Mouse (Mus musculus): Measurements from ENCODE around the gene Ppfibp1.

Gene Ppfibp1

DNA sequence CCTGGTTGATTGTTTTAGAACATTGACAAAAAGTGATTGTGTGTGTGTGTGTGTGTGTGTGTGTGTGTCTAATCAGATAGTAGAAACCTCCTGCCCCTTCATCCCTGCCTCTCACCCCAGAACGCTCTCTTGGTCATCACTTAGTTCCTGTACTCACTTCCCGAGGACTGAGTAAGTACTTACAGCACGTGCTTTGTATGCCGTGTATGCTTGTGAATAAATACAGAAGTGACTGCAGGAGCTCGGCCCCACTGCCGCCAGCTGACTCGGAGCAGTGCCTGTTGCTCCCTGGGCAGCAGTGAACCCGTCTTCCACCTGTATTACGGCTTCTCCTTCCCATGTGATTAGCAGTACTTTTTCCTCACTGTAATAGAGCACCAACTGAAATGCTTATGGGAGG, 164.2 kb downstream of the Ppfibp1 start:
- no peak for DNase-seq

DNA sequence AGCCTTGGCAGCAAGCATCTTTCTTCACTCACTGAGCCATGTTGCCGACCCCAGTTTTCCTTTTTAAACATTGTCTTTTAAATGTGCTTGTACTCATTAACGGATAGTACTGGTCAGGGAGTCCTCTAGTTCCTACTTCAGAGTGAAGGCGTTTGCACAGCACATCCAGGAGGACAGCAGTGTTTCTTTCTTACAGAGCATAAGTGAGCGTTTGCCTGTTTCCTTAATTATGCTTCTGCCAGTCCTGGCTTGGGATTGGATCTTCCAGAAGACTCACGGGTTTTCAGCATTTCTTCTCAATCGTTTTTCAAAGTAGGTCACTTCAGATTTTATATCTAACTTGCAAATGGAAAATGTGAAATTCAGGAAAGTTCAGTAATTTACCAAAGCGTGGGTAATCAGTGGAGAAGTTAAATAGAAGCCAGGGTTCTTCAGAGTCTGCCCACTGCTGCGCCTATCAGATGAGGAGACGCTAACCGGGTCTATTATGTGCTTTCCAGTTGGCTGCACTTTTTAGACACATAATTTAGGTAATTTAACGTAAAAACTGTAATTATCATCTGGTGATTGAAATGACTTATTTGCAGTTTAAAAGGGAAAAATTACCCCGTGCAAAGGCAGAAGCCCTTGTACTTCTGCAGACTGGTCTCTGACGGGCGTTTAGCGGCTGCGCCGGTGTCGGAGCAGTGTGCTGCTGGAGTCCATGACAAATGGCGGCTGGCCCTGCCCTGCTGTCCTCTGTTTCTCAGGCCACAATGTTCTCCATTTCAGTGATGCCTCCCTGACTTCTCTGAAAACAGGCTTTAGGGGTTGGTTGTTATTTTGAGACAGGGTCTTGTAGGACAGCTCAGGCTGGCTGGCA, 165.7 kb downstream of the Ppfibp1 start:
- no peak for DNase-seq

DNA sequence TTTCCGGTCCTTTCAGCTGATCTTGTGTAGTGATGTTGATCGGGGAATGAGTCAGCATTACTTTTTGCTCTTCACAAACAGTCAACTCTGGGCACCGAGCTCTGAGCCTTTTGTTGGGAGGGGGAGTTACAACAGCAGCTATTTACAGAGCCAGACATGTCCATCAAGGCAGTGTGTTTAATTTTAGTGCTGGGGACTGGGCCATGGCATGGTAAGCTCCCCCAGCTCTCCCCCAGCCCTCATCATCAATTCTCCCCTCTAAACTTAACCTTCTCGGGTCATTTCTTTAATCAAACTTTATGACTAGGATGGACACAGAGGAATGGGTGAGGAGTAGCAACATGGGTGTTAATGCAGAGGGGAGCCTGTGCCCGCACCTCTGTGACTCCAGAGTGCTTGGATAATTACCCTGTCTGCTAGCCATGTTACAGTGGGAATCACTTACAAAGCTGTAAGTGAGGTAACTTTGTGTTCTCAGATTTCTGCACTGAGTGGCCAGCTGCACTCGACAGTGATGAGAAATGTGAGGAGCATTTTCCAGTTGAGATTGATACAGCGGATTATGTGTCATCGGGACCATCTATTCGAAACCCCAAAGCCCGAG, 167.2 kb downstream of the Ppfibp1 start:
- no peak for DNase-seq

DNA sequence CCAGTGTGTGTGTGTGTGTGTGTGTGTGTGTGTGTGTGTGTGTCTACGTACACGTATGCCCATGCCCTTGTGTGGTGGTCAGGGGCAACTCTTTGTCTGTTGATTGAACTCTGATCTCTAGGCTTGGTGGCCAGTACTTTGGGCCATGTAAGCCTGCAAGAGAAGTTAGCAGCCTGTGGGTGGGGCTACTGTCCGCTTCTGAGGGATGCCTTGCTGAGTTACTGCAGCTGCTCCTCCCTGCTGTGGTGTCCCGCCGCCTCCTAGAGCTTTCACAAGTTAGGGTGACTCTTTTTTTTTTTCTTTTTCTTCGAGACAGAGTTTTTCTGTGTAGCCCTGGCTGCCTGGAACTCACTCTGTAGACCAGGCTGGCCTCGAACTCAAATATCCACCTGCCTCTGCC, 171.0 kb downstream of the Ppfibp1 start:
- DNase-seq: no peak

DNA sequence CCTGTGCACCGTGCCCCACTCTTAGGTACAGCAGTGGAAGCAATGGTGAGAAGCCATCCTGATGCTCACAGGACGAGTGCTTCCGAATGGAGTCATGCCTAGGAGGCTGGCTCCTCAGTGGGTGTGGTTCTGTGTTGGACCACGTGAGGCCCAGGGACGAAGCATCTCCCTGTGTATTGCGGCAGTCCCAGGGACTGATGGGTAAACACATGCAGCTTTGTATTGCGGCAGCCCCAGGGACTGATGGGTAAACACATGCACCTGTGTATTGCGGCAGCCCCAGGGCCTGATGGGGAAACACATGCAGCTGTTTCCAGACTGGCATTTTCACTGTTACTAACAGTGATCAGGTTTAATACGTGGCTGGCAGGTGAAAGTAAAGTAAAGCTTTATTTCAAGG, 173.3 kb downstream of the Ppfibp1 start:
- no peak for DNase-seq

DNA sequence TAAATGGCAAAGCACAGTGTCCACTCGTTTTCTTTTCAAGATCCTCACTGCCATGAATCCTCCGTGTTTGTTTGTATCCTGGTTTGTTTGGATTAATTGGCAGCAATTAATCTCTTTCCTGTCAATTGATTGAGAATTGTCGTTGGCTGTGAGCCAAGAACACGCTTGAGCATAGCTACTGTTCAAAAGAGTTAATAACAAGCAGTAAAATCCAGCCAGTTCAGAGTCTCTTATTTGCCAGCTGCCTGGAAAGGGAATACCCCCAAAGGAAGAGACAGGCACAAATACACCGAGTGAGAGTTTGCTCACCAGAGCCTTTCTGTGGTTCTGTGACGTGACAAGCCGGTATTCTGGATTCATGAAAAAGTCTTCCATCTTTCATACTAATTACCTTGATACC, 173.7 kb downstream of the Ppfibp1 start:
- no peak for DNase-seq

DNA sequence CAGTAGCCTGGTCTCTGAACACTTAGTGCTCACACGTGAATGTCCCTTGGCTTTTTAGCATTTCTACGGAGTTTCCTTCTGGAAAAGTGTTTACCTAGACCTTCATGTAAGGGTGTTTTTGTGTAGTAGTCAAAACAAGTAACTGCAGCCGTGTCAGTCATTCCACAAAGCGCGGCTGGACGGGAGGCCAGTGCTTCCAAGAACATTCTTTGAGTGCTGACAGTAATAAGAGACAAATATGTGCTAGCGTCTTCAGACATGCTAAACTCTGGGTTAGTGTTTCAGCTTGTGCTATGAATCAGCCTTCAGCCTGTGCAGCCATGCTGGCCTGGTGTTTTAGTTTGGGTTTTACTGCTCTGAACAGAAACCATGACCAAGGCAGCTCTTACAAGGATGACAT, 174.4 kb downstream of the Ppfibp1 start:
- DNase-seq: no peak

DNA sequence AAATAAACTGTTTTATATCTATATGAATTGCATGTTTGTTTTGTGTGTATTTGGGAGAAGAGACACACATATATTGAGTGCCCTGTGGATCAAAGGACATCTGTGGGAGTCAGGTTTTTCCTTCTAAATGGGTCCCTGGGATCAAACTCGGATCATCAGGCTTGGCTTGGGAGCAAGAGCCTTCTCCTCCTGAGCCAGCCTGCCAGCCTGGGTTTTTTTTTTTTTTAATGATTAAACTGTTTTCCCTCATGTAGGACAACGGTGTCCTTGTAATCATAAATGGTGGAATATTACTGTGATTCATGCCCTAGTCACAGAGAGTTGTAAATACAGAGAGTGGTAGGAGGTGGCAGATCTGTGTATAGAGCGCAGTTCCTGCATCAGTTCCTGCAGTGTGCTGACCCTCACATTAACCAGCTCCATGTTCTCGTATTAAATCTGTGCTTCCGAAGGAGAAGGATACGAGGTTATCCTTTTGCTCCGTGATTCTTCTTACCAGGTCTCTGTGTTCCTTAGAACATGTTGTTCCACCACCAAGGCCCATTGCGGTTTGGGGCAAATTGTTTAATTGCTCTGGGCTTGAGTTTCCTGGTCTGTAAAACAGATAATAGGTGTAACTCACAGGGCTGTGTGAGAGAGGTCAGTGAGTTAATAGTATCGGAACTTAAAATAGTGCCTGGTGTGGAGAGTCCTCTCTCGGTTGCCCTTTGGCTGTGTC, 176.1 kb downstream of the Ppfibp1 start:
- DNase-seq: no peak

DNA sequence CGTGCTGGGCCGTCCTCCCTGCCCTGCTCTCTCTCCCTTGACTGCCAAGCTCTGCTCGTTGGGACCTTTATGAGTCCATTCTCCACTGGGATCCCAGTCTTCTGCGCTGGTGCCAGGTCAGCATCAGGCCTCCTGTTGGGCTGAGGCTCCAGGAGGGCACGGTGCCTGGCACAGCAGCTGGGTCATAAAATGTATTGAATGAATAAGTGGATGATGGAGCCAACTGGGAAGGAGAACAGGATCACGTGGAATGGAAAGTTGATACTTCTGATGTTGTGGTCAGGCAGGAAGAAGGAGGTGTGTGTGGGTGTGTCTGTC, 176.6 kb downstream of the Ppfibp1 start:
- no peak for DNase-seq

DNA sequence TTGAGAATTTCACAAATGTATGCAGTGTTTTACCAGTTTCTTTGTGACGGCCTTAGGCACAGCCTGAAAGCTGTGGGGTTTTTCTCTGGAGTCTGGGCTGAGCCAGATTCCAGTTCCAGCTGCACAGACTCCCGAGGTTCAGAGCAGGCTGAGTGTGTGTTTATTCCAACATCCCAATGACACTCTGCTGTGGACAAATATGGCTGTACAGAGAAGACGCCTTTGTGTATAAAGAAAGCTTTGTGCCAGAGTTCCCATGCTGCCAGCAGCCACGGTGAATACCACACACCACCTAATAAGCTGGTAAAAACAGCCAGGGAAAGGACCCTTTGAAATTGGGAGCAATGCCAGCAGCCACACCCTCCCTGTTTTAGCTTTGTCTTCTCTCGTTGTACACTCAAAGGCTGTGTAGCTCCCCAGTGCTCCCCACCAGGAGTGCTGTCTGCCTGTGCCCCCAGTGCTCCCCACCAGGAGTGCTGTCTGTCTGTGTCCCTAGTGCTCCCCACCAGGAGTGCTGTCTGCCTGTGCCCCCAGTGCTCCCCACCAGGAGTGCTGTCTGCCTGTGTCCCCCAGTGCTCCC, 187.6 kb downstream of the Ppfibp1 start:
- no peak for DNase-seq

DNA sequence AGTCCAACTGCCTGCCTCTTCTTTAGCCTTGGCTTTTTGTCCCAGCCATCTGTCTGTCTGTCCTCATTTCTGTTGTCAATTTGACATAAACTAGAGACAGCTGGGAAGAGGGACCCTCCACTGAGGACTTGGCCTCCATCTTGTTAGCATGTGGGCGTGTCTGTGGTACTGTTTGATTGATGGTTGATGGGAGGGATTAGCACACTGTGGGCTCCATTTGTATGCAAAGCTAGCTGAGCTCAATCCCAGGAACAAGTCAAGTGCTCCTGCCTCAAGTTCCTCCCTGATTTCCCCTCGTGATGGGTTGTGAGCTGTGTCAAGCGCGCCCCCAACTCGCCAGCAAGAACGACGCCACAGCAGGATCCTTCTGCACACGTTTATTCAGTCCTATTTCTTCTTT, 188.6 kb downstream of the Ppfibp1 start:
- no peak for DNase-seq

DNA sequence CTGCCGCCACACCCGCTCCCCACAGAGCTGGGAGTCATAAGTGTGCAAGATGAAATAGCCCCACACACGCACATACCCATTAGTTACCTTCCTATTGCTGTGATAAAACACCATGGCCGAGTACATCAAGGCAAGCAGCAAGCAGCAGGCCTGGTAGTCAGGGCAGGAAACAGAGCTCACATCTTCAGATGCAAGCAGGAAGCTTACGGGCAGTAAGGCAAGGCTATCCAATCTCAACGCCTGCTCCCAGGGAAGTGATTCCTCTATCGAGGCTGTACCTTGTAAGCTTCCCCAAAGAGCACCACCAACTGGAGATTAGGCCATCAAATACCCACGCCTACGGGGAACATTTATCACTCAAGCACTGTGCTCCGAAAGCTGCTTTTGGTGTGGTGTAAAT, 191.6 kb downstream of the Ppfibp1 start:
- no peak for DNase-seq

All from cerebellum, adult 9-10 months (tissue).